14 mouse cellular contexts compared by ENCODE assay signal in genomic region chr2:160361442-160362121, GRCm38 (mm10). TPM values are rescaled to one million over a fixed set of nuclear protein-coding genes. Genes with fewer than 3 reads are reported as not detected.
A peak's percentile ranks its signal among the peaks of the same experiment; 100 is the strongest.
DNase-seq lines count a peak whose midpoint lies in the region; ATAC-seq and TF ChIP-seq lines count a peak whose summit lies in the region.
"Had no signal": no experiment of that assay in that cellular context is flagged by ENCODE, and none has a peak within 500 bp of the region (broad histone marks: within the 10 kb centered on the region; RNA-seq: fewer than 3 reads in every experiment).

No protein-coding gene starts in this region.

- WGBS in heart, embryonic 12.5 days: 11% methylated on average over 16 of the region's 16 CpGs
- 27% methylated on average over 16 of the region's 16 CpGs for WGBS in heart, embryonic 15.5 days
- 7% methylated on average over 16 of the region's 16 CpGs for WGBS in liver, embryonic 16.5 days (ENCODE audit: insufficient replicate concordance)

- peak overlapping the region; percentile 46 for H3K4me2 ChIP-seq in heart, embryonic 12.5 days
- H3K4me2 ChIP-seq in heart, embryonic 15.5 days: 0 out of 2 replicates have a peak overlapping the region, but pooled peaks have one; percentile 20
- H3K4me2 ChIP-seq in liver, embryonic 16.5 days (ENCODE audit: low read depth, low read length): 0 out of 2 replicates have a peak overlapping the region, but pooled peaks have one; percentile 24

- no peak for ATAC-seq in heart, embryonic 12.5 days (ENCODE audit: insufficient number of reproducible peaks, low FRiP score)
- peak; percentile 84 for ATAC-seq in common myeloid progenitor, adult 5-6 weeks (replicated peaks; ENCODE audit: low read depth, poor library complexity, severe bottlenecking)
- ATAC-seq in heart, embryonic 15.5 days (replicated peaks; ENCODE audit: insufficient number of reproducible peaks, insufficient read depth, low FRiP score, low read depth): no peak
- ATAC-seq in liver, embryonic 16.5 days (ENCODE audit: low read depth): no peak

- intact Hi-C loops in heart, postnatal 25 days (cut with DNase I): loop anchor here (10.0 kb wide), 1 partner anchor 1447 kb away; no protein-coding TSS in a partner anchor
- intact Hi-C loops in gastrocnemius, adult 2 months (cut with DNase I): loop anchor here (10.0 kb wide), 1 partner anchor 1307 kb away; no protein-coding TSS in a partner anchor

- no peaks in the 10 kb centered on the region for H3K9me3 ChIP-seq in heart, embryonic 12.5 days (replicated peaks)
- no peaks in the 10 kb centered on the region for H3K9me3 ChIP-seq in heart, embryonic 15.5 days (replicated peaks)
- H3K9me3 ChIP-seq in liver, embryonic 16.5 days (replicated peaks; ENCODE audit: control insufficient read depth, low read length): no peaks in the 10 kb centered on the region

- TF ChIP-seq CTCF in gastrocnemius, adult 2 months (IDR thresholded peaks at IDR 0.05): no peak

- DNase-seq in heart, postnatal 25 days (ENCODE audit: low spot score): no peak
- DNase-seq in gastrocnemius, adult 2 months: no peak
- DNase-seq in urinary bladder, postnatal 25 days (ENCODE audit: low spot score): no peak
- DNase-seq in kidney, adult 11 months: no peak
- DNase-seq: cerebellum, adult 9-10 months; gastrocnemius, postnatal 36 days; kidney, adult 9 months; lung, postnatal 14 days had no signal

- H3K4me3 ChIP-seq in heart, embryonic 12.5 days: 0 out of 2 replicates have a peak overlapping the region, but pooled peaks have one; percentile 11
- no peak overlapping the region for H3K4me3 ChIP-seq in heart, embryonic 15.5 days
- H3K4me3 ChIP-seq in liver, embryonic 16.5 days (ENCODE audit: low read depth, low read length): no peak overlapping the region
- no peak overlapping the region for H3K4me3 ChIP-seq in gastrocnemius, adult 2 months
- H3K4me3 ChIP-seq: left cerebral cortex, adult 2 months; myocyte had no signal

- no peaks in the 10 kb centered on the region for H3K36me3 ChIP-seq in heart, embryonic 12.5 days
- H3K36me3 ChIP-seq in heart, embryonic 15.5 days: no peaks in the 10 kb centered on the region
- no peaks in the 10 kb centered on the region for H3K36me3 ChIP-seq in liver, embryonic 16.5 days (ENCODE audit: control insufficient read depth, insufficient read depth)

- peaks cover 72% of the 10 kb centered on the region for H3K27me3 ChIP-seq in heart, embryonic 12.5 days (replicated peaks)
- H3K27me3 ChIP-seq in heart, embryonic 15.5 days: peaks cover 81% of the 10 kb centered on the region
- H3K27me3 ChIP-seq in liver, embryonic 16.5 days (ENCODE audit: control insufficient read depth, insufficient read depth, low read depth, low read length): peaks cover 84% of the 10 kb centered on the region

- H3K9ac ChIP-seq in heart, embryonic 12.5 days: no peak overlapping the region
- no peak overlapping the region for H3K9ac ChIP-seq in heart, embryonic 15.5 days
- no peak overlapping the region for H3K9ac ChIP-seq in liver, embryonic 16.5 days (ENCODE audit: low read depth, low read length)

- H3K27ac ChIP-seq in heart, embryonic 12.5 days (ENCODE audit: poor library complexity, severe bottlenecking): no peak overlapping the region
- H3K27ac ChIP-seq in heart, embryonic 15.5 days: no peak overlapping the region
- H3K27ac ChIP-seq in liver, embryonic 16.5 days (ENCODE audit: low read length): no peak overlapping the region
- no peak overlapping the region for H3K27ac ChIP-seq in gastrocnemius, adult 2 months
- H3K27ac ChIP-seq: left cerebral cortex, adult 2 months had no signal

- H3K4me1 ChIP-seq in heart, embryonic 12.5 days (replicated peaks): peaks cover 58% of the 10 kb centered on the region
- H3K4me1 ChIP-seq in heart, embryonic 15.5 days (replicated peaks): peaks cover 29% of the 10 kb centered on the region
- H3K4me1 ChIP-seq in liver, embryonic 16.5 days (ENCODE audit: control insufficient read depth, low read depth, low read length): no peaks in the 10 kb centered on the region

RNA-seq across cellular contexts. Expression of gene Mafb, which starts 5.3 kb away (rescaled TPM):
- polyA plus RNA-seq in heart, embryonic 12.5 days (2016; fragmentation: Nextera tagmentation; extraction: Ambion mirVana): 7.0 and 7.8 TPM in 2 replicates
- 10 to 100 TPM; 11.2 to 13.1 TPM for total RNA-seq in heart, postnatal 25 days (2021)
- total RNA-seq in common myeloid progenitor, adult 5-6 weeks (2017): not detected in 2 replicates
- 6.7 and 9.5 TPM in 2 replicates for polyA plus RNA-seq in heart, embryonic 15.5 days (2015; fragmentation: Nextera tagmentation; extraction: Ambion mirVana)
- 4.3 and 5.2 TPM in 2 replicates for polyA plus RNA-seq in liver, embryonic 16.5 days (2015; fragmentation: Nextera tagmentation; extraction: Ambion mirVana)
- total RNA-seq in gastrocnemius, adult 2 months (2021): 10 to 100 TPM; 86.4 to 94.2 TPM

RNA-seq across cellular contexts. Expression of gene Gm826, which starts 27.6 kb away (rescaled TPM):
- polyA plus RNA-seq in heart, embryonic 12.5 days (2016; fragmentation: Nextera tagmentation; extraction: Ambion mirVana): 25.5 and 32.2 TPM in 2 replicates
- total RNA-seq in heart, postnatal 25 days (2021): 1 to 10 TPM; 8.1 to 9.4 TPM
- total RNA-seq in common myeloid progenitor, adult 5-6 weeks (2017): not detected in 2 replicates
- polyA plus RNA-seq in heart, embryonic 15.5 days (2015; fragmentation: Nextera tagmentation; extraction: Ambion mirVana): 12.2 and 14.5 TPM in 2 replicates
- 4.4 and 6.1 TPM in 2 replicates for polyA plus RNA-seq in liver, embryonic 16.5 days (2015; fragmentation: Nextera tagmentation; extraction: Ambion mirVana)
- 1 to 10 TPM; 4.0 to 8.3 TPM for total RNA-seq in gastrocnemius, adult 2 months (2021)
- total RNA-seq: left cerebral cortex, adult 2 months had no signal
- polyA plus RNA-seq: myocyte had no signal

Comparison
In these comparisons a context has a peak if more than half of its experiments do, and no peak if none do; other contexts are left out.
1. RNA of gene Mafb, which starts 5.3 kb away (total RNA-seq): 86.4 to 94.2 TPM in gastrocnemius, adult 2 months and 11.2 to 13.1 TPM in heart, postnatal 25 days; not detected in common myeloid progenitor, adult 5-6 weeks; every median in the first group is over 10 times any median in the second.
2. Peak in every context shown above with its lines, with median percentiles within 50 percentile points of each other: H3K4me2 ChIP-seq.